Mouse (Mus musculus): Measurements from ENCODE around the gene Gm17651. TPM values are rescaled to one million over a fixed set of nuclear protein-coding genes. Genes with fewer than 3 reads are reported as not detected.

Gm17651 gene
- polyA plus RNA-seq, 1 experiment from 2014 or later, result not detected

- H3K36me3 ChIP-seq (ENCODE audit: control insufficient read depth, insufficient read depth, low read length), result no peaks in the 10 kb centered on the region
- H3K4me1 ChIP-seq (replicated peaks; ENCODE audit: control insufficient read depth, insufficient read depth, low read length), result no peaks in the 10 kb centered on the region
- H3K9ac ChIP-seq (ENCODE audit: low read length), result no peak overlapping the region
- H3K27me3 ChIP-seq (ENCODE audit: control insufficient read depth, insufficient read depth, low read length), result no peaks in the 10 kb centered on the region
- DNase-seq (ENCODE audit: low spot score) (no peak), ATAC-seq (replicated peaks; ENCODE audit: low FRiP score) (no peak)
- no peaks in the 10 kb centered on the region for H3K9me3 ChIP-seq (ENCODE audit: control insufficient read depth, low read length)
- no peak overlapping the region for H3K4me3 ChIP-seq (ENCODE audit: low read depth, low read length)
- no peak overlapping the region for H3K27ac ChIP-seq (ENCODE audit: low read depth, low read length)
- no peak overlapping the region for H3K4me2 ChIP-seq (ENCODE audit: low read depth, low read length, severe bottlenecking)
- 90% methylated on average over 10 of the region's 10 CpGs for WGBS
These were observed 22.9 kb downstream of the Gm17651 start for GRCm38 (mm10) chr3:97651604-97652003.

GRCm38 (mm10) chr3:97649469-97649868 lies 25.0 kb downstream of the Gm17651 start:
- H3K27ac ChIP-seq (ENCODE audit: low read depth, low read length), result no peak overlapping the region
- no peaks in the 10 kb centered on the region for H3K4me1 ChIP-seq (replicated peaks; ENCODE audit: control insufficient read depth, insufficient read depth, low read length)
- H3K36me3 ChIP-seq (ENCODE audit: control insufficient read depth, insufficient read depth, low read length), result no peaks in the 10 kb centered on the region
- H3K9ac ChIP-seq (ENCODE audit: low read length), result no peak overlapping the region
- H3K4me2 ChIP-seq (ENCODE audit: low read depth, low read length, severe bottlenecking), result no peak overlapping the region
- no peak for DNase-seq (ENCODE audit: low spot score)
- no peak overlapping the region for H3K4me3 ChIP-seq (ENCODE audit: low read depth, low read length)
- H3K9me3 ChIP-seq (ENCODE audit: control insufficient read depth, low read length), result no peaks in the 10 kb centered on the region
- H3K27me3 ChIP-seq (ENCODE audit: control insufficient read depth, insufficient read depth, low read length), result no peaks in the 10 kb centered on the region
- 89% methylated on average over 6 of the region's 6 CpGs for WGBS
- no peak for ATAC-seq (replicated peaks; ENCODE audit: low FRiP score)

DNA sequence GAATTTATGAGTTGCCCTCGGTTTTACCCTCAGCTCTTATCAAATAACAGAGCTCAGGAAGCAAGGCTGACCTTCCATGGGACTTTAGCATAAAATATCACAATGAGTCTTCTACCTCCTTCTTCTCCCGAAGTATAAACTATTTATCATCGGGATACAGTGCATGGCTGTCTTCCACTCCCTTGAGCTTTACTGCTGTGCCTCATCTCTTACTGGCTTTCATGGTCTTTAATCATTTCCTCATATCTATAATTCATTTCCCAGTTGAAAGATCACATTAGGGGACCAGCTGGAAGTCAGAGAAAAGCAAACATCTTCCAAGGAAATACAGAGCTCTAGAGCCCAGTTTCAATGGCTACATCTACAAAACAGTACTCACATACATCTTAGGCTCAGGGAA lies 25.5 kb downstream of the Gm17651 start:
- H3K4me2 ChIP-seq (ENCODE audit: low read depth, low read length, severe bottlenecking), result no peak overlapping the region
- no peaks in the 10 kb centered on the region for H3K36me3 ChIP-seq (ENCODE audit: control insufficient read depth, insufficient read depth, low read length)
- ATAC-seq (replicated peaks; ENCODE audit: low FRiP score) (no peak), DNase-seq (ENCODE audit: low spot score) (no peak)
- H3K27me3 ChIP-seq (ENCODE audit: control insufficient read depth, insufficient read depth, low read length), result no peaks in the 10 kb centered on the region
- no peak overlapping the region for H3K4me3 ChIP-seq (ENCODE audit: low read depth, low read length)
- WGBS, result 81% methylated on average over 3 of the region's 3 CpGs
- no peak overlapping the region for H3K27ac ChIP-seq (ENCODE audit: low read depth, low read length)
- H3K9me3 ChIP-seq (ENCODE audit: control insufficient read depth, low read length), result no peaks in the 10 kb centered on the region
- no peak overlapping the region for H3K9ac ChIP-seq (ENCODE audit: low read length)
- H3K4me1 ChIP-seq (replicated peaks; ENCODE audit: control insufficient read depth, insufficient read depth, low read length), result no peaks in the 10 kb centered on the region

GRCm38 (mm10) chr3:97648518-97648917 lies 26.0 kb downstream of the Gm17651 start:
- no peak overlapping the region for H3K9ac ChIP-seq (ENCODE audit: low read length)
- H3K27me3 ChIP-seq (ENCODE audit: control insufficient read depth, insufficient read depth, low read length), result no peaks in the 10 kb centered on the region
- H3K27ac ChIP-seq (ENCODE audit: low read depth, low read length), result no peak overlapping the region
- no peak overlapping the region for H3K4me2 ChIP-seq (ENCODE audit: low read depth, low read length, severe bottlenecking)
- H3K36me3 ChIP-seq (ENCODE audit: control insufficient read depth, insufficient read depth, low read length), result no peaks in the 10 kb centered on the region
- 49% methylated on average over 1 of the region's 1 CpGs for WGBS
- no peak overlapping the region for H3K4me3 ChIP-seq (ENCODE audit: low read depth, low read length)
- no peaks in the 10 kb centered on the region for H3K9me3 ChIP-seq (ENCODE audit: control insufficient read depth, low read length)
- ATAC-seq (replicated peaks; ENCODE audit: low FRiP score) (no peak), DNase-seq (ENCODE audit: low spot score) (no peak)
- no peaks in the 10 kb centered on the region for H3K4me1 ChIP-seq (replicated peaks; ENCODE audit: control insufficient read depth, insufficient read depth, low read length)

DNA sequence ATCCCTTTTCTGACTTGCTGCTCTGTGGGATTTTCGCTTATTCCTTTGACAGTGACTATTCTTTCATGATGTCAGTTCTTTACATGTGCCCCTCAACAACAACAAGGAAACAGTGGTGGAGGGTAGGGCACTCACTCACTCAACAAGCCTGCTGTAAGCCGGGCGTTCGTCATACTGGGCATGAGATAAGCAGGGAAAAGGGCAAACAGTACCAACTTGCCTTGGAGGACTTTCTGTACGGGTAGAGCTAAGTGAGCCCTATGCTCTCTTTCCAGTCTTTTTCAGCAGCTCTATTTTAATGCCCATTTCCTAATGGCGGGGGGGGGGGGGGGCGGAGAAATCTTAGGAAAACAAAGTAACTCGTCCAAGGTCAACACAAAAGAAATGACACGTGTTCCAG lies 32.5 kb downstream of the Gm17651 start:
- Histone ChIP-seq H3K9ac (ENCODE audit: low read length) (no peak overlapping the region), H3K4me1 (replicated peaks; ENCODE audit: control insufficient read depth, insufficient read depth, low read length) (no peaks in the 10 kb centered on the region), H3K27me3 (ENCODE audit: control insufficient read depth, insufficient read depth, low read length) (no peaks in the 10 kb centered on the region), H3K36me3 (ENCODE audit: control insufficient read depth, insufficient read depth, low read length) (no peaks in the 10 kb centered on the region), H3K27ac (ENCODE audit: low read depth, low read length) (no peak overlapping the region), H3K4me2 (ENCODE audit: low read depth, low read length, severe bottlenecking) (no peak overlapping the region), H3K9me3 (ENCODE audit: control insufficient read depth, low read length) (no peaks in the 10 kb centered on the region), H3K4me3 (ENCODE audit: low read depth, low read length) (no peak overlapping the region)
- WGBS, result 86% methylated on average over 9 of the region's 9 CpGs
- ATAC-seq (replicated peaks; ENCODE audit: low FRiP score) (no peak), DNase-seq (ENCODE audit: low spot score) (no peak)

- DNase-seq (ENCODE audit: low spot score) (no peak), ATAC-seq (replicated peaks; ENCODE audit: low FRiP score) (no peak)
- Histone ChIP-seq H3K27me3 (ENCODE audit: control insufficient read depth, insufficient read depth, low read length) (no peaks in the 10 kb centered on the region), H3K4me3 (ENCODE audit: low read depth, low read length) (no peak overlapping the region), H3K27ac (ENCODE audit: low read depth, low read length) (no peak overlapping the region), H3K4me1 (replicated peaks; ENCODE audit: control insufficient read depth, insufficient read depth, low read length) (no peaks in the 10 kb centered on the region), H3K36me3 (ENCODE audit: control insufficient read depth, insufficient read depth, low read length) (no peaks in the 10 kb centered on the region), H3K9ac (ENCODE audit: low read length) (no peak overlapping the region), H3K9me3 (ENCODE audit: control insufficient read depth, low read length) (no peaks in the 10 kb centered on the region), H3K4me2 (ENCODE audit: low read depth, low read length, severe bottlenecking) (no peak overlapping the region)
- WGBS, result 90% methylated on average over 4 of the region's 4 CpGs
These were observed 33.1 kb downstream of the Gm17651 start for GRCm38 (mm10) chr3:97641396-97641795.

DNA sequence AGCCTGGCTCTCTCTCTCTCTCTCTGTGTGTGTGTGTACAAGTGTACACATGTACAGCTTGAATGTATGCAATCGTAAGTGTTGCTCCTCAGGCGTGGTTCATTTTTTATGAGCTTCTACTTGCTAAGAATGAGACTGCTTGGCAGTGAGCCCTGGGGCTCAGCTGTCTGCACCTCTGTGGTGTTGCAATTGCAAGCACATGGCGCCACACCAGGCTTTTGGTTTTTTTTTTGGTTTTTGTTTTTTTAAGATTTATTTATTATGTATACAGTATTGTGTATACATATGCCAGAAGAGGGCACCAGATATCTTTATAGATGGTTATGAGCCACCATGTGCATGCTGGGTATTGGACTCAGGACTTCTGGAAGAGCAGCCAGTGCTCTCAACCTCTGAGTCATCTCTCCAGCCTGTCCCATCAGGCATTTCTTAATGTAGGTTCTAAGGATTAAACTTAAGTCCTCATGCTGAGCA lies 40.2 kb downstream of the Gm17651 start:
- Histone ChIP-seq H3K36me3 (ENCODE audit: control insufficient read depth, insufficient read depth, low read length) (no peaks in the 10 kb centered on the region), H3K9me3 (ENCODE audit: control insufficient read depth, low read length) (no peaks in the 10 kb centered on the region), H3K4me3 (ENCODE audit: low read depth, low read length) (no peak overlapping the region), H3K27me3 (ENCODE audit: control insufficient read depth, insufficient read depth, low read length) (no peaks in the 10 kb centered on the region), H3K4me2 (ENCODE audit: low read depth, low read length, severe bottlenecking) (no peak overlapping the region), H3K9ac (ENCODE audit: low read length) (no peak overlapping the region), H3K27ac (ENCODE audit: low read depth, low read length) (no peak overlapping the region), H3K4me1 (replicated peaks; ENCODE audit: control insufficient read depth, insufficient read depth, low read length) (no peaks in the 10 kb centered on the region)
- 87% methylated on average over 3 of the region's 3 CpGs for WGBS
- ATAC-seq (replicated peaks; ENCODE audit: low FRiP score), result no peak
- no peak for DNase-seq (ENCODE audit: low spot score)

GRCm38 (mm10) chr3:97633456-97633855 lies 41.0 kb downstream of the Gm17651 start:
- H3K9me3 ChIP-seq (ENCODE audit: control insufficient read depth, low read length), result no peaks in the 10 kb centered on the region
- no peak for DNase-seq (ENCODE audit: low spot score)
- H3K4me3 ChIP-seq (ENCODE audit: low read depth, low read length), result no peak overlapping the region
- H3K4me2 ChIP-seq (ENCODE audit: low read depth, low read length, severe bottlenecking), result no peak overlapping the region
- no peak overlapping the region for H3K9ac ChIP-seq (ENCODE audit: low read length)
- no peak for ATAC-seq (replicated peaks; ENCODE audit: low FRiP score)
- H3K36me3 ChIP-seq (ENCODE audit: control insufficient read depth, insufficient read depth, low read length), result no peaks in the 10 kb centered on the region
- no peak overlapping the region for H3K27ac ChIP-seq (ENCODE audit: low read depth, low read length)
- 90% methylated on average over 4 of the region's 4 CpGs for WGBS
- no peaks in the 10 kb centered on the region for H3K27me3 ChIP-seq (ENCODE audit: control insufficient read depth, insufficient read depth, low read length)
- H3K4me1 ChIP-seq (replicated peaks; ENCODE audit: control insufficient read depth, insufficient read depth, low read length), result no peaks in the 10 kb centered on the region; the same call in 1 of the 2 replicates

- H3K36me3 ChIP-seq (ENCODE audit: control insufficient read depth, insufficient read depth, low read length), result no peaks in the 10 kb centered on the region
- no peaks in the 10 kb centered on the region; the same call in 1 of the 2 replicates for H3K4me1 ChIP-seq (replicated peaks; ENCODE audit: control insufficient read depth, insufficient read depth, low read length)
- H3K4me3 ChIP-seq (ENCODE audit: low read depth, low read length), result no peak overlapping the region
- H3K27me3 ChIP-seq (ENCODE audit: control insufficient read depth, insufficient read depth, low read length), result no peaks in the 10 kb centered on the region
- 92% methylated on average over 8 of the region's 8 CpGs for WGBS
- no peak overlapping the region for H3K4me2 ChIP-seq (ENCODE audit: low read depth, low read length, severe bottlenecking)
- DNase-seq (ENCODE audit: low spot score), result no peak
- no peaks in the 10 kb centered on the region for H3K9me3 ChIP-seq (ENCODE audit: control insufficient read depth, low read length)
- no peak for ATAC-seq (replicated peaks; ENCODE audit: low FRiP score)
- no peak overlapping the region for H3K9ac ChIP-seq (ENCODE audit: low read length)
- no peak overlapping the region for H3K27ac ChIP-seq (ENCODE audit: low read depth, low read length)
These were observed 43.1 kb downstream of the Gm17651 start for GRCm38 (mm10) chr3:97631258-97631860.

All from forebrain, embryonic 11.5 days (tissue).